Mouse (Mus musculus) telencephalon, adult 2 months (tissue): ENCODE measurements around the gene Atf6b.

Experiments
- DNase-seq: peaks from one replicate; pipeline ENCODE4 v3.0.0-alpha.2; 2011; ENCODE audit warnings: low read depth, low spot score

Gene Atf6b

GRCm38 (mm10) chr17:34692906-34693305, 46.0 kb downstream of the Atf6b start:
- no peak for DNase-seq

GRCm38 (mm10) chr17:34699575-34700408, 52.8 kb downstream of the Atf6b start:
- DNase-seq, result peak; percentile 88

- peak; percentile 46 for DNase-seq
These were observed 53.7 kb downstream of the Atf6b start for GRCm38 (mm10) chr17:34700671-34701071.
